Mouse (Mus musculus) G1E-ER4 (cell line): Measurements from ENCODE around the gene Irgc1. TPM values are rescaled to one million over a fixed set of nuclear protein-coding genes. Genes with fewer than 3 reads are reported as not detected.

Source experiments
- GATA1 ChIP-seq: IDR thresholded peaks from one replicate; pipeline ENCODE4 v1.8.0; 2012; ENCODE audit warnings: low read length, inconsistent platforms
- polyA plus RNA-seq: library from polyadenylated mRNA; stranded (reverse); fragments of >175 nt; gene quantifications from 2 replicates; pipeline ENCODE4 v1.2.3, GENCODE M21; 2012

Irgc1 gene
- polyA plus RNA-seq, 1 experiment = 0.06 TPM

GRCm38 (mm10) chr7:24423956-24424732, 28.0 kb downstream of the Irgc1 start:
- no peak for TF ChIP-seq GATA1

GRCm38 (mm10) chr7:24423107-24423763, 28.9 kb downstream of the Irgc1 start:
- no peak for TF ChIP-seq GATA1

- TF ChIP-seq GATA1 = no peak
Observed at GRCm38 (mm10) chr7:24422251-24422650, 29.8 kb downstream of the Irgc1 start.

GRCm38 (mm10) chr7:24421648-24422047, 30.4 kb downstream of the Irgc1 start:
- TF ChIP-seq GATA1 = no peak

- no peak for TF ChIP-seq GATA1
Observed at GRCm38 (mm10) chr7:24419579-24419978, 32.5 kb downstream of the Irgc1 start.

- TF ChIP-seq GATA1 = no peak
Observed at GRCm38 (mm10) chr7:24415261-24415660, 36.8 kb downstream of the Irgc1 start.

- TF ChIP-seq GATA1 = no peak
Observed at GRCm38 (mm10) chr7:24413630-24414029, 38.5 kb downstream of the Irgc1 start.

- no peak for TF ChIP-seq GATA1
Observed at GRCm38 (mm10) chr7:24410831-24411230, 41.3 kb downstream of the Irgc1 start.

GRCm38 (mm10) chr7:24410123-24410522, 42.0 kb downstream of the Irgc1 start:
- TF ChIP-seq GATA1 = no peak

- TF ChIP-seq GATA1 = no peak
Observed at GRCm38 (mm10) chr7:24408186-24408585, 43.9 kb downstream of the Irgc1 start.

- TF ChIP-seq GATA1 = peak; percentile 6
Observed at GRCm38 (mm10) chr7:24406528-24407344, 45.4 kb downstream of the Irgc1 start.

GRCm38 (mm10) chr7:24405649-24406048, 46.4 kb downstream of the Irgc1 start:
- no peak for TF ChIP-seq GATA1

GRCm38 (mm10) chr7:24402851-24403250, 49.2 kb downstream of the Irgc1 start:
- no peak for TF ChIP-seq GATA1

GRCm38 (mm10) chr7:24400082-24400452, 52.0 kb downstream of the Irgc1 start:
- TF ChIP-seq GATA1 = no peak

- TF ChIP-seq GATA1 = no peak
Observed at GRCm38 (mm10) chr7:24399256-24400081, 52.6 kb downstream of the Irgc1 start, which contains the start of gene Smg9. TSS of gene Smg9 (plus strand) at chr7:24399619.
